Mouse (Mus musculus) brown adipose tissue, adult 24 weeks (tissue): ENCODE results near the gene Ccdc34. TPM values are rescaled to one million over a fixed set of nuclear protein-coding genes. Genes with fewer than 3 reads are reported as not detected.
"Not testable (repeated sequence)": the region's sequence is repeated elsewhere in the genome, so short reads cannot be mapped to it uniquely, and the experiment has no call there.

Experiments used
- H3K27ac ChIP-seq: fragments of 200-500 bp; replicated peaks from 2 replicates; pipeline ENCODE4 v1.5.1; 2012; ENCODE audit warnings: low read depth, mild to moderate bottlenecking, low read length
- H3K4me1 ChIP-seq: fragments of 200-500 bp; 2 replicates; pipeline ENCODE4 v1.6.1; 2012; ENCODE audit warnings: low read length, mixed read lengths; ENCODE audit not compliant: control insufficient read depth, insufficient read depth, insufficient read length
- H3K4me3 ChIP-seq: fragments of 200-500 bp; 2 replicates; pipeline ENCODE4 v1.5.1; 2012; ENCODE audit warnings: low read depth, mild to moderate bottlenecking, low read length, moderate library complexity; ENCODE audit not compliant: insufficient read depth
- polyA plus RNA-seq: library from polyadenylated mRNA; stranded (reverse); fragments of >200 nt; gene quantifications from 2 replicates; pipeline ENCODE4 v1.2.4, GENCODE M21; 2012; ENCODE audit not compliant: missing spikeins, insufficient read depth, insufficient read length

Gene Ccdc34
- polyA plus RNA-seq, 1 experiment, result 5.8 TPM

GRCm38 (mm10) chr2:110080532-110080931 is 62.9 kb downstream of the Ccdc34 start:
- Histone ChIP-seq H3K27ac (no peak overlapping the region), H3K4me1 (no peaks in the 10 kb centered on the region)

DNA sequence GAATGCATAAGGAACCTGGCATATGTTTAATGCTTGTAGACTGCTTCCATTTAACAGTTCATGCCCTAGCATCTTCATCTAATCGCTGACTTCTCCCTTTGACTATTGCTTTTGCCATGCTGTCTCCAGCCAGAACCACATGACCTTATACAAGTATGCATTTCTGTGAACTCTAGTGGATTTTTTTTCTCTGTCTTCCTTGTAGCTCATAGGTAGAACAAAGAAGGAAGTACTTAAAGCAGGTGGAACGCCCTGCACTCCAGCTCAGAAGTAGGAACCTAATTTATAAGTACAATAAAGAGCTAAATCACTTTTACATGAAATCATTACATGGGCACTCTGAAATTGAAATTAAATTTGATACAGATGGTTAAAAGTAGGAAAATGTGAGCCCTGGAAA is 65.4 kb downstream of the Ccdc34 start:
- H3K4me1 ChIP-seq, result peaks cover 2% of the 10 kb centered on the region; the same call in 1 of the 2 replicates
- no peak overlapping the region for H3K4me3 ChIP-seq
- H3K27ac ChIP-seq, result no peak overlapping the region

More at GRCm38 (mm10) chr2:110080532-110080931, 62.9 kb downstream of the Ccdc34 start:
- no peak overlapping the region for H3K4me3 ChIP-seq

DNA sequence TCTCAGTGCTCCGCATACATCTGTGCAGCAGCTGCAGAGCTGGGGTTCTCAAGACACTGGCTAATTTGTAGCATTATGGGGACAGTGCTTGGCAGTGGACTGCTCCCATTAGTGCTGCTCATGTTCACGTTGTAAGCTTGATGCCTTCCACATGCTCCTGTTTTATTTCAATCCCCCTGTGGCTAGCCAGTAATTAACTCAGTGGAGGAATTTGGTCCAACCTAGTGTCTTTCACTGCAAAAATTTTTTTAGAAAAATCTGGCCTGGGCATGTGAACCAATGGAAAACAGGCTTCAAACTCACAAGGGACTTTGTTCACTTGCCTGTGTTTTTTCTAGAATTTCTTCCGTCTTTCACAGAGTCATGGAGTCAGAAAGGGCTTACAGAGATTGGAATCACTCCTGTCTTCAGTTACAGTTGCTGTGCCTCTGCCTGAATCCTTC is 68.1 kb downstream of the Ccdc34 start:
- Histone ChIP-seq H3K27ac (no peak overlapping the region; the same call in 1 of the 2 replicates), H3K4me1 (peaks cover 2% of the 10 kb centered on the region; the same call in 1 of the 2 replicates), H3K4me3 (no peak overlapping the region)

DNA sequence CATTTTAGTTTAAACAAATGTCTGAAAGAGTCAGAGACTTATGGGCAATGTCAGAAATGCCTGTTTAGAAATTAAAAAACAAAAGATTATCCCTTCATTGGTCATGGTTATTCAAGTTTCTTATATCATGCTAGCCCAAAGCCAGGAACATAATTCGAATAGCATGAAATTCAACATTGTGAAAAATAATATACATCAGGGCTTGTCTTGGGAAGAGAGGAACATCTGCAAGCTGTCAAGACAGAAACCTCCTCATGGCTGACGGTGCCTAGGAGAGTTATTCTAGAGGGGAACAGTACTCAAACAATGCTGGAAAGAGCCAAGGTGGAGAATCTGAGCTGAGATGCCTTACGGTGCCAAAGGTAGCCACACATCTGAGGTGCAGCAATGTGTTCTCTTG is 96.5 kb downstream of the Ccdc34 start:
- H3K4me1 ChIP-seq, result no peaks in the 10 kb centered on the region

GRCm38 (mm10) chr2:110129396-110129795 is 111.8 kb downstream of the Ccdc34 start:
- Histone ChIP-seq H3K27ac (no peak overlapping the region), H3K4me3 (no peak overlapping the region), H3K4me1 (no peaks in the 10 kb centered on the region)

More for the DNA sequence above, 96.5 kb downstream of the Ccdc34 start:
- no peak overlapping the region for H3K4me3 ChIP-seq
- H3K27ac ChIP-seq, result no peak overlapping the region

DNA sequence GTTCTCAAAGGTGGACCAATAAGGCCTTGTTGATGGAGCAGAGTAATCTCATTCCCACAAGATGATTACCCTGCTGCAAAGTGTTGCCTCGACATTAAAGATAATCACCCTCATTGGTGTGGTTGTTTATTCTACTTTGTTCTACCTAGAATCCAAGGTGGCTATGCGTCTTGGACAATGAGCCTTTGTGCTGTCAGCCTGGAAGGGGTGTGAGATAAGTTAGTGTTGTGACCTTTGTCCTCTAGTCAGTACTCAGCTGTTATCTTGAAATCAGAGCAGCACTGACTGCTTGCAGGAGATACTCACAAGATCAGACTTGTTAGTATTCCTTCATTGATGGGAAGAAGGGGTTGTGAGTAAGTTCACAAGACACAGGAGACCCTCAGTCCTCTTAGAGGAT is 114.0 kb downstream of the Ccdc34 start:
- Histone ChIP-seq H3K4me1 (no peaks in the 10 kb centered on the region), H3K4me3 (no peak overlapping the region), H3K27ac (no peak overlapping the region)

DNA sequence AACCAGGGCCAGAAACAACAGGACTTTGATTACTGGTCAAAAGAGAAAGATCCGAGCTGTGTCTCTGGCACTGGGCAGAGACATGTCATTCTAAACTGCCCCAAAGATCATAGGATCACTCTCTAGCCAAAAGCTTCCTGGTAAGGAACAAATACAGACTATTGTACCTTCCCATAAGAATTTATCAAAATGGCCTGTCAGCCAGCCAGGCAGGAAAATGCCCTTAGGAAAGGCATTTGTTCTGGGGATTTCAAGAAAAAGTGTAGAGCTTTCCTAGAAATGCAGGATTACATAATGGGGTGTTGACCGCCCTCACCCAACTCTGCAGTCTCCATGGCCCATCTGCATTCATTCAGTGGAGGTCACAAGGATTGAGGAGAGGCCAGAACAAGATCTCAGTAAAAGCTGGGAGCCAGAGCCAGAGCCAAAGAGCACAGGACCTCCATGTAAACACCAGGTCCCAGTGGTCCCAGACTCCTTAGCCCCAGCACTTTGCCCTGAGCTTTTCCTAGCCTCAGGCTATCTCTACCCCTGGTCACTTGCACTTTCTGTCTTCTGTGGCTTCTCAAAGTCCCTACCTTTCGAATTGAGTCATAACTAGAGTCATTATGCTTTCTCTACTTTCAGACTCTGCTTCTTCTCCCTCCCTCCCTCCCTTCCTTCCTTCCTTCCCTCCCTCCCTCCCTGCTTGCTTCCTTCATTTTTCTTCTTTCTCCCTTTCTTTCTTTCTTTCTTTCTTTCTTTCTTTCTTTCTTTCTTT is 115.9 kb downstream of the Ccdc34 start:
- Histone ChIP-seq H3K4me1 (no peaks in the 10 kb centered on the region), H3K27ac (no peak overlapping the region), H3K4me3 (no peak overlapping the region)

GRCm38 (mm10) chr2:110134765-110135594 is 117.4 kb downstream of the Ccdc34 start:
- H3K27ac ChIP-seq, result no peak overlapping the region
- H3K4me1 ChIP-seq, result no peaks in the 10 kb centered on the region
- no peak overlapping the region for H3K4me3 ChIP-seq

DNA sequence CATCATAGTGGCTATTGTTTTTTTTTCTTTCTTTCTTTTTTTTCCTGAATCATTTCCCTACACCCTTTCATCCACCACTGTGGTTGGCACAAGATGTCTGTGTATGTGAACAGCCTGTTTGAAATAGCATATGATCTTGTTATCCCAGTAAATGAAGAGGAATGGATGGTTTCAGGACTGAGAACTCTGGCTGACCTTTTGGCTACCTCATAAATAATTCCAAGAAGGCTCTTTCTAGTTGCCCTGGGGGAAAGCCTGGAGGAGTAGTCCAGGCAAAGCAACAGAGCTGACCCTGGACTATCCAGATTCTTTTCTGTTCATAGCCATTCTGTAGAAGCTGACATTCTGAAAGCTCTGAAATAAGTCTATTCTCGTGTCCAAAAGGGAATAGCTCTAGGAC is 119.7 kb downstream of the Ccdc34 start:
- no peak overlapping the region for H3K27ac ChIP-seq
- no peak overlapping the region for H3K4me3 ChIP-seq
- no peaks in the 10 kb centered on the region for H3K4me1 ChIP-seq

GRCm38 (mm10) chr2:110138096-110138495 is 120.5 kb downstream of the Ccdc34 start:
- Histone ChIP-seq H3K27ac (no peak overlapping the region), H3K4me1 (no peaks in the 10 kb centered on the region), H3K4me3 (no peak overlapping the region)

DNA sequence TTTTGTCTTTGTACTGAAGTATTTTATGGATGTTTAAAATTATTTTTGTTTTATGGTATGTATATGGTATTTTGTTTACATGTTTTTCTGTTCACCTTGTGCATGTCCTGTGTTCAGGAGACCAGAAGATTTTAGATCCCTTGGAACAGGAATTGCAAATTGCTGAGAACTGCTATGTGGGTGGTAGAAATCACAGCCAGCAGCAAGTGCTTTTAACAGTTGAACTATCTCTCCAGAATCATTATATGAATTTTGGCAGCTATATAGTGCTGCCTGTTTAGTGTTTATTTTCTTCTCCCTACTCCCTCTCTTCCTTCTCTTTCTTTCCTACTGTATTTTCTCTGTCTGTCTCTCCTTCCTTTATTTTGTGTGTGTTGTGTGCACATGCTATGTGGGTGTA is 130.4 kb downstream of the Ccdc34 start:
- not testable (repeated sequence) for H3K27ac ChIP-seq, H3K4me1 ChIP-seq, H3K4me3 ChIP-seq

GRCm38 (mm10) chr2:110149246-110149645 is 131.6 kb downstream of the Ccdc34 start:
- no peak overlapping the region for H3K27ac ChIP-seq
- H3K4me1 ChIP-seq, result no peaks in the 10 kb centered on the region
- H3K4me3 ChIP-seq, result no peak overlapping the region

GRCm38 (mm10) chr2:110156321-110156720 is 138.7 kb downstream of the Ccdc34 start:
- Histone ChIP-seq H3K27ac (no peak overlapping the region), H3K4me1 (no peaks in the 10 kb centered on the region), H3K4me3 (no peak overlapping the region)

GRCm38 (mm10) chr2:110165003-110165402 is 147.4 kb downstream of the Ccdc34 start:
- H3K4me3 ChIP-seq, result no peak overlapping the region
- no peak overlapping the region for H3K27ac ChIP-seq
- H3K4me1 ChIP-seq, result no peaks in the 10 kb centered on the region

- Histone ChIP-seq H3K4me3 (no peak overlapping the region), H3K4me1 (no peaks in the 10 kb centered on the region), H3K27ac (no peak overlapping the region)
These were observed 150.1 kb downstream of the Ccdc34 start for GRCm38 (mm10) chr2:110167694-110168093.
